Mouse (Mus musculus) liver, adult (tissue): ENCODE data around the gene Fndc3b.
A peak's percentile ranks its signal among the peaks of the same experiment; 100 is the strongest.

ENCODE experiments used
- GATA4 ChIP-seq: IDR thresholded peaks from 2 replicates; pipeline ENCODE4 v1.6.1; 2014; ENCODE audit warnings: mild to moderate bottlenecking, low read length; ENCODE audit not compliant: insufficient replicate concordance

The Fndc3b gene

GRCm38 (mm10) chr3:27624974-27625591 lies 86.0 kb downstream of the Fndc3b start:
- no peak for TF ChIP-seq GATA4

- no peak for TF ChIP-seq GATA4
These were observed 88.7 kb downstream of the Fndc3b start for GRCm38 (mm10) chr3:27622451-27622850.

GRCm38 (mm10) chr3:27621176-27621575 lies 89.9 kb downstream of the Fndc3b start:
- no peak for TF ChIP-seq GATA4

- TF ChIP-seq GATA4 = no peak
These were observed 93.4 kb downstream of the Fndc3b start for GRCm38 (mm10) chr3:27617733-27618132.

- TF ChIP-seq GATA4 = no peak
These were observed 93.9 kb downstream of the Fndc3b start for GRCm38 (mm10) chr3:27617237-27617499.

- peak; percentile 63; the same call in 1 of the 2 replicates for TF ChIP-seq GATA4
These were observed 94.5 kb downstream of the Fndc3b start for GRCm38 (mm10) chr3:27616421-27617236.

- TF ChIP-seq GATA4 = no peak
These were observed 95.6 kb downstream of the Fndc3b start for GRCm38 (mm10) chr3:27615479-27615878.

- TF ChIP-seq GATA4 = no peak
These were observed 97.3 kb downstream of the Fndc3b start for GRCm38 (mm10) chr3:27613828-27614227.

GRCm38 (mm10) chr3:27613011-27613410 lies 98.1 kb downstream of the Fndc3b start:
- no peak for TF ChIP-seq GATA4

- no peak for TF ChIP-seq GATA4
These were observed 99.1 kb downstream of the Fndc3b start for GRCm38 (mm10) chr3:27611986-27612385.

GRCm38 (mm10) chr3:27610547-27610946 lies 100.6 kb downstream of the Fndc3b start:
- TF ChIP-seq GATA4 = no peak

GRCm38 (mm10) chr3:27610089-27610488 lies 101.0 kb downstream of the Fndc3b start:
- no peak for TF ChIP-seq GATA4

- TF ChIP-seq GATA4 = no peak
These were observed 103.3 kb downstream of the Fndc3b start for GRCm38 (mm10) chr3:27607796-27608151.

GRCm38 (mm10) chr3:27607081-27607795 lies 103.9 kb downstream of the Fndc3b start:
- TF ChIP-seq GATA4 = no peak

- no peak for TF ChIP-seq GATA4
These were observed 104.5 kb downstream of the Fndc3b start for GRCm38 (mm10) chr3:27606626-27607025.

GRCm38 (mm10) chr3:27605613-27606012 lies 105.5 kb downstream of the Fndc3b start:
- TF ChIP-seq GATA4 = no peak
